Mouse (Mus musculus) gastrocnemius, postnatal 10 days (tissue): ENCODE data around the gene Evc2. TPM values are rescaled to one million over a fixed set of nuclear protein-coding genes. Genes with fewer than 3 reads are reported as not detected.
A peak's percentile ranks its signal among the peaks of the same experiment; 100 is the strongest.

Experiments
- DNase-seq: peaks from one replicate; pipeline ENCODE4 v3.0.0; 2021; ENCODE audit warnings: mixed read lengths
- long read RNA-seq, 2 experiments: library from polyadenylated mRNA; stranded (forward); transcript quantifications; one replicate each; pipeline ENCODE4 v2.0.0; 2021
- total RNA-seq, 2 experiments: library from RNA; stranded (reverse); gene quantifications; 2 replicates each; pipeline ENCODE4 v1.2.3; 2021

Evc2 gene
- total RNA-seq = 10 to 100 TPM in 1 of 2 experiments, 1 to 10 TPM in 1; 9.5 to 13.3 TPM
- long read RNA-seq, experiment 1, full-length matches to known transcripts = 11 of 27 reads
- long read RNA-seq, experiment 1, partial matches to known transcripts = 0 of 27 reads
- long read RNA-seq, experiment 1, other reads (novel, unspliced or antisense) = 16 of 27 reads
- long read RNA-seq, experiment 2, full-length matches to known transcripts = 8 of 30 reads
- long read RNA-seq, experiment 2, partial matches to known transcripts = 3 of 30 reads
- long read RNA-seq, experiment 2, other reads (novel, unspliced or antisense) = 19 of 30 reads

- peak; percentile 76 for DNase-seq
Measured at GRCm38 (mm10) chr5:37338288-37338687, at the start of gene Evc2. TSS of gene Evc2 (plus strand) at chr5:37338499.

- DNase-seq = no peak
Measured at GRCm38 (mm10) chr5:37289236-37289635, 49.1 kb upstream of the Evc2 start.

- DNase-seq = no peak
Measured at GRCm38 (mm10) chr5:37290983-37291382, 47.3 kb upstream of the Evc2 start.

DNA sequence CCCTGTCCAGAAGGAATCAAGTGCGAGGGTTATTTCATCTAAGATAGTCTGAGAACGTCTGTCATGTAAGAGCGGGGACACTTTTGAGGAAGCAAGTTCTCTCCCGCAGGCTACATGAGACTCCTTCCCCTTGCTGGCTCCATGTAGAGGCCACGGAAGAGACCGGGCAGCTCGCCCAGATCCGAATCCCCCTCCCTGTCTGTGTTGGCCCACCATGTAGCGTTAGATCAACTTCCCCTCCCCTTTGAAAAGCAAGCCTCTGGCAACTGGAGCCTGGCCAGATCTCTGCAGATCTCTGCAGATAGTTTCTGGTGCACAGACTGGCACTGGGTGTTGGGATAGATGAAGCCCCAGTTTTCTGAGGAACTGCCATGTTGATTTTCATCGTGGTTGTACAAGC is 41.6 kb upstream of the Evc2 start:
- no peak for DNase-seq

DNA sequence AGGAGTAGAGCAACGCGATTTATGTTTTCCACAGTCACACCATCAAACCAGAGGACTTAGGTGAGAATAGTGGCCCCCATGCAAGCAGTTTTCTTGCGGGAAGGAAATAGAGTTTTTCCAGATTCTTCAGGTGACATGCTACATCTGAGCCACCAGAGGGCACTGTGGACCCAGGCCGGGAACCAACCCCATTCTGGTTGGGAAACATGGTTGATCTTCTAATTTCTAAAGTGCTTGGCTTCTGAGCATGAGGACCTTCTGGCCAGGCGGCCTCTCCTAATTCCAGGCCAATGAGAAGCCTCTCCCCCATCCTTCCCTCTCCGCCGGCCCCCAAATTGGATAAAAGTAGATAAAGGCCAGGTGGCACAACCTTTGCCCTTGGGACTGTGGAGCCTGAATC is 39.9 kb upstream of the Evc2 start:
- DNase-seq = peak; percentile 36

DNA sequence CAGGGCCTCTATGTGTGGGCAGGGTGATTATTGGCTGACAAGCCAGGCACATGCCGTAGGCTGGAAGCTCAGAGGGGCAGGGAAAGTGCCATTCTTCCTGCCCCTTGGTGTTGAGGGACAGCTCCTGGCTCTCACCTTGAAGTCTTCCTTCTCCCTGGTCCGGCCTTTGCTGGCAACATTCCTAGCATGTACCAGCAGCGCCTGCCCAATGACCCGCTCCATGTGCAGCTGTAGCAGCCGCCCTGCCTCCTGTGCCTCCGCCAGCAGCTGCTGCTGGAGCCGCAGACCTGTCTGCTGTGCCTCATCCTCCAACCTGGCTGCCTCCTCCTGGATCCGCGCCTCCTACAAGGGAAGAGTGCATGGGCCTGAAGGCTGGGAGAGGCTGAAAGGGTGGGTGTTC is 28.3 kb upstream of the Evc2 start:
- DNase-seq = no peak

DNA sequence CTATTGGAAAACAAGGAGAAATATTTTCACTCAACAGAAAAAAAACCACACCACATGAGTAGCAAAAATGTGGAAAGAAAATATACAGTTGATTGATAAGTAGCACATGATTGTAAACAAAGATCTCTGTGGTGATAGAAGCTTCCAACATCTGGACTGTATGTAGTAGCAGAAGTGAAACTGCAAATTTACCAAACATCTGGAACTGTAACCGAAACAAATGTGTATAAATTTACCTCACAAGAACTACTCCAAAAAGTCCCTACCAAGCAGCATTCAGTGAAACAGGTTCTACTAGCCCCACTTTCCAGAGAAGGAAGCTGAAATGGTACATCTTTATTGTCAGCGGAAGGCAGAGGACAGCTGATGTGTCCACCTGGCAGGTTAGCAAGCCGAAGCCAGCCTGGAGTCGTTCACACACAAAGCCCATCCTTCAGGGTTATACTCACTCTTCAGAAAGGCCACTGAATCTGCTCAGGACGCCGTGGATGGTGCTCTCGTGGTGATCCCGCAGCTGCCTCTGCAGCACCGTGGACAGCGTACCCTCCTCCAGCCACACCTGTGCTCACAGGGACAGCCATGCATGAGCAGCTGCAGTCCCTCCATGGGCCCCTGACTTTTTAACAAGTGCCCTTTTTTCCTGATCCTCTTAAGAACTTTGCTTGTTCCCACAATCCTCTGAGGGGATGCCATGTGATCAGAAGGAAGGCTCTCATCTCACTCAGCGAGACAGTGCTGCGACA is 25.1 kb upstream of the Evc2 start:
- no peak for DNase-seq

DNA sequence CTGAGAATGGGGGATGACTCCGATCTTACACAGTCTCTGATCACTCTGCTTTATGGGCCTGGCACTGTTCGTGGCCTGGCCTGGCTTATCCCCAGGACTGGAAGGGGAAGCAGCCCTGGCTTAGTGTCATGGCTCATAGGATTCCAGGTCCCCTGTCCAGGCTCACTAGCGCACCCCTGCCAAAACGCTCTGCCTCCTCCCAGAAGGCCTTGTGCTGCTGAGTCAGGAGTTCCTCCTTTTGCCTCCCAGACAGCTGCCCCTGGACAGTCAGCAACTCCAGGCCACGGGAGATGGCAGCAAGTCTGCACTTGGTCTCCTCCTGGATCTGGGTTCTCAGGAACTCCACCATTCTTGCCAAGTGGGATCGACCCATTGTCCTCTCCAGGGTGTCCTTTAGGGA is 19.6 kb upstream of the Evc2 start:
- peak; percentile 35 for DNase-seq

- no peak for DNase-seq
Measured at GRCm38 (mm10) chr5:37320174-37320573, 18.1 kb upstream of the Evc2 start.

GRCm38 (mm10) chr5:37320761-37321160 is 17.5 kb upstream of the Evc2 start:
- no peak for DNase-seq

DNA sequence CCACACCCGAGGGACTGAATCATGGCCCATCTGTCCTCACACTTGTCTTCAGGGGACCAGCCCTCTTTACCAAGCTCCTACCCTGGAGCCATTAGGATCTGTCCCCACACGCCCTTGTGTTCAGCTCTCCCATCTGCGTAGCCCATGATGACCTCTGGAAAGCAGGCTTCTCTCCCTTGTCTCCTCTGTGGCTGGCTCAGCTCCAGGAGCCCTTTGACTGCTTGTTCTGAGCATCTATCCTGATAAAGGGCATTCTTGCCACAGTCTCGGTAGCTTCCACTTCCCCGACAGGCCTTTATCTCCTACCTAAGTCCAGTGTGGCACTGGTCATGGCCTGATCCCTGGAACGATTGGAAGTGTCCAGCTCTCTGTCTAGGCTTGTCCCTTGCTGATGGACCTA is 11.6 kb upstream of the Evc2 start:
- DNase-seq = no peak

DNA sequence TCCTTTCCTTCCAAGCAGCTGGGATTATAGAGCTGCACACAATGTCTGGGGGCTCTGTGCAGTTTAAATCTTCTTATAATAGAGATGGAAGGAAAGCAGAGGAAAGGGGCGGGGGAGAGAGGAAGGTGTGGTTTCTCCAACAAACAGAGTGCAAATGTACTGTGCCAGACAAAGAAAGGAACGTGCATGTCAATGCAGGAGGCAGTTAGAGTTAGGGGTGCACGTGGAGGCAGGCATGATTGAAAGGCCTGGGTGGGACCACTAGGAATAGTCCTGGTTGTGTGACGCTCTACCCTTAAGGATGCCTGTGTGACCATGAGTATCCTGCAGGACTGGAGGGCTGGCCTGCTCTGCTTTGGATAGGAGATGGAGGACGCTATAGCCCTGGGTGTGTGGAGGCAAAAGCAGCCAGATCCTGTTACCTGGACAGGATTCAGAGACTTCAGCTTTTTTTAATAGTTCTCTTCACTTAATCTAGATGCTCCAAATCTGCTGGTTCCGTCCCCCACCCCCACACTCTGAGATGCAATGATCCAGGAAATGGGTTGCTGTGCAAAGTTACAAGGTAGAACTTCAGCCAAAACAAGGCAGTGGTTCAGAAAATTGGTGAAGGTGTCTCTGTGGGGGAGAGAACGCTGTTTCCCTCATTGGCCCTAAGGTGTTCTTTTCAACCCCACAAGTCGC is 7.7 kb upstream of the Evc2 start:
- no peak for DNase-seq

DNA sequence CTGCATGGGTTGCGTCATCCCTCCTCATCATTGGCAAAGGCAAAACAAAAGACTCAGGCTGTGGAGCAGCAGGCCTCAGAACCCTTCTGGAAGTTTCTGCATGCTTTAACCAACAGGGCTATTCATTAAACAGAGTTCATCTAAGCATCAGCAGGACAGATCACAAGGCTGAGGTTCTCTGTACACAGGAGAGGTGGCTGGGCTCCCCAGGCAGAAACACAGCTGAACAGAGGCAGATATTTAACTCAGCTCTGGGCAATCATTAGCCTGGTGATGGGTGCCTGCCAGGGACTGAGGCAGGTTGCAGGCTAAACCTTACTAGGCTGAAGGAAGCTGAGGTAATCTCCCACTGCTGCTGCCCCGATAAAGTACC is 7.2 kb upstream of the Evc2 start:
- no peak for DNase-seq

DNA sequence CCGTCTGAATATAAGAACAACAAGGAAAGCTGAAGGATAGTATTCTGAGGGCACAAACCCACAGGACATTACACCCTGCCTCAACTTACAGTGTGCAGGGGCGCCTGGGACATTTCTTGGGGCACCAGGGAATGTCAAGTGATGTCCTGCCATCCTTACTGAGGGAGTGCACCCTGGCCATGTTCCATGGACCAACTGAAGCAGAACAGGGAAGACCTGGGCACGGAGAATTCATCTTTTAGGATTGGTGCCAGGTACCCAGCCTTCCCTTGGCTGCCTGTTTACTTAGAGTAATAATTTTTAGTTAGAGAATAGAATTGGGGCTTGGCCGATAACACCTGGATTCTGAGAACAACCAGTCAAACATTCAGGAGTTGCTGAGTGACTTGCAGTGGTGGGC is 6.2 kb upstream of the Evc2 start:
- no peak for DNase-seq

DNA sequence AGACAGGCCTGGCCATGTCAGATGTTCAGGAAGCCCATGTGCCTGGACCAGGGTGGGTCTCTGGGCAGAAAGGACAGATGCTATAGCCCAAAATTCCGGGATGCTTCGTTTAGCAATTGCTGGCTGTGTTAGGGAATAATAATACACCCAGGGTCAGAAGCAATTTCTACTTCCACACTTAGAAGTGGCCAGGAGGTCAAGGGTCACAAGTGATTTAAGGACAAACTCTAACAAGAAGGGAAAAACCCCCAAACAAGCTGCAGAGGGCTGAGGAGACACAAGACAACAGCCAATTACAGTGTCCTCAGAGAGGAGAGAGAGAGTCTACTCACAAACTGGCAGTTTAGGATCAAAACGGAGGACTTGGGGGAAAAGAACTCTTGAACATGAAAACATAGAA is 3.2 kb upstream of the Evc2 start:
- DNase-seq = no peak

DNA sequence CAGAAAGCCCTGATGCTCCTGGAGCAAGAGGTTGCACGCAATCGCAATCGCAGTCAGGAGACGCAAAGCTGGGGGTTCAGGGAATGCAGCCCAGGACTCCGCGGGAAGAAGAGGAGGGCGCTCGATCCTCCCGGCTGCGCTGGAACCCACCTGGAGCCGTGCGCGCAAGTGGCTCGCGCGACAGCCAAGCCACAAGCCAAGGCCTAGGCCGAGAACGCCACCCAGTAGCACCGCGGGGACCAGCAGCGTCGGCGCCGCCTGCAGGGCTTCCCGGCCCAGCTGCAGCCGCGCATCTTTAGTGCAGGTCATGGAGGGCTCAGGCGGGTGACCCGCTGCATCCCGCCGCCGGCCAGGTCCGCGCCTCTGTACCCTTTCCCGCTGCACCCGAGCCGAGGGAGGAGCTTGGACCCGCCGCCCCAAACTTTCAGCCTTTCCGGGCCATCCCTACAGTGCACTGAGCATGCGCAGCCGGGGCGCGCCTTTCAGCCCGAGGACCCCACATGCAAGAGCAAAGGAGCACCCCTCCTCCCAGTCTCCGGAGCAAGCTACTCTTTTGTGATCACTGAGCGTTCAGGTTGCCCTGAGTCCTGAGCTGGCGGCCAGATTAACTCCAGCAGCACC is 1.7 kb upstream of the Evc2 start, which contains the start of gene Evc:
TSS of gene Evc (minus strand) at position 410 of the 621 bp plus-strand sequence.
- DNase-seq = peak; percentile 78

GRCm38 (mm10) chr5:37337696-37338095 is 603 bp upstream of the Evc2 start:
- DNase-seq = no peak

GRCm38 (mm10) chr5:37343962-37344361 is 5.7 kb downstream of the Evc2 start:
- DNase-seq = no peak

GRCm38 (mm10) chr5:37351791-37352190 is 13.5 kb downstream of the Evc2 start:
- DNase-seq = no peak

GRCm38 (mm10) chr5:37354385-37354784 is 16.1 kb downstream of the Evc2 start:
- DNase-seq = peak; percentile 72

DNA sequence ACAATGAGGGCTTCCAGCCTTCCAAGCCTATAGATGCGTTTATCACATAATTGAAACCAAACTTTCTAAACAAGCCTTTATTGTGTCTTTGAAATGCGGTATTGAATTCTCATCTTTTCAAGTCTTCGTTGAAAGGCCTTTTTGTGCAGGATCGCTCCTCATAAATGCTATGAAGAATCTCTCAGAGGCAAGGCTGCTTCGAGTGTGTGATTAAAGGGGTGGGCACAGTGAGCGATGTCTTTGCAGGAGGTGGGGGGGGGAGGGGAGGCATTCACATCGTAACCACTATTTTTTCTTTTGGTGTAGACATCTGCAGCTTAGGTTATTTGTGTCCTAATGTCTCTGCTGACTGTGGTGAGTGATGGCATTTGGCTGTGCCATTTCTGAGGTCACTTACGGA is 17.7 kb downstream of the Evc2 start:
- DNase-seq = no peak

- DNase-seq = no peak
Measured at GRCm38 (mm10) chr5:37362618-37363017, 24.3 kb downstream of the Evc2 start.

- no peak for DNase-seq
Measured at GRCm38 (mm10) chr5:37363284-37363683, 25.0 kb downstream of the Evc2 start.
